Mouse (Mus musculus) thymus, postnatal 36 days (tissue): ENCODE measurements at regions not wholly inside any gene's neighbourhood (a gene's known extent, or its start where the extent isn't known, plus 50 kb on each side); places are given as distances from the start of the nearest gene placed in this dataset.
"Not testable (repeated sequence)": the region's sequence is repeated elsewhere in the genome, so short reads cannot be mapped to it uniquely, and the experiment has no call there.

Experiments
- DNase-seq, 2 experiments: peaks; one replicate each; pipeline ENCODE4 v3.0.0; 2022; ENCODE audit warnings: mixed read lengths in 2 of 2

DNA sequence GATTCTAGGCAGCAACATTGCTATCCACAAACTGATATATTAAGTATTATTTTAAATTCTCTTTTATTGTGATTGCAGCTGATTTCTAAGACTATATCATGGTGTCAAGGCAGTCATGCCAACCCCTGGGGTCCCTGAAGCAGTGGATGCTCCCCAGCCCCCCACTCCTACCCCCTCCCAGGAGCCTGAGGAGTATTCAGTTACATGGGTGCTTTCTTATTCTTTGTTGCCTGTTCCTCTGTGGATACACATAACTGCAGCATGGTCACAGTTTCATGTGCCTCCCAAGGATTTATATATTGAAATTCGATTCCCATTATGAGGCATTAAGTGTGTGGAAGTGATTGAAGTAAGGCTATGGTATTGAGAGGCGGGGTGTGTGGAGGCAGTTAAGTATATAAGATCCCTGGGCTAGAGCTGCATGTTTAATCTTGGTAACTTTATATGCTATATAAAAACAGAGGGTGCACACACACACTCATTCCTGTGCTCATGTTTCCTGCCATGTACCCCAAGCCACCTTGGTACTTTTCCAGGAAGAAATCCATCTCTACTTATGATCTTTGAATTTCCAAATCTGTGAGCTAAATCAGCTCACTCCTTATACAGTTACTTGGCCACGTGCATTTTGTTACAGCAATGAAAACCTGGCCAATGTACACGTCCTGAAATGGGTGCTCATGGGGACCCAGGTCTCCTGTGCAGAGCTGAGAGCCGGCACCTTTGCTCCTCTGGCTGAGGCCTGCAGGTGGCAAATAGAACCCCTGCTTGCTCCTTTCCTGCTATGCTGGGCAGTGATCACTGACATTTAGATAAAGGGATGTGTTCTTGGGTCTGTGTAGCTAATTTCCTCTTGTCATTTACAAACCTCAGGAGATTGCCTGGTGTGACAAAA, 259.0 kb downstream of the Nek10 start:
- peak; percentile 23 for DNase-seq

DNA sequence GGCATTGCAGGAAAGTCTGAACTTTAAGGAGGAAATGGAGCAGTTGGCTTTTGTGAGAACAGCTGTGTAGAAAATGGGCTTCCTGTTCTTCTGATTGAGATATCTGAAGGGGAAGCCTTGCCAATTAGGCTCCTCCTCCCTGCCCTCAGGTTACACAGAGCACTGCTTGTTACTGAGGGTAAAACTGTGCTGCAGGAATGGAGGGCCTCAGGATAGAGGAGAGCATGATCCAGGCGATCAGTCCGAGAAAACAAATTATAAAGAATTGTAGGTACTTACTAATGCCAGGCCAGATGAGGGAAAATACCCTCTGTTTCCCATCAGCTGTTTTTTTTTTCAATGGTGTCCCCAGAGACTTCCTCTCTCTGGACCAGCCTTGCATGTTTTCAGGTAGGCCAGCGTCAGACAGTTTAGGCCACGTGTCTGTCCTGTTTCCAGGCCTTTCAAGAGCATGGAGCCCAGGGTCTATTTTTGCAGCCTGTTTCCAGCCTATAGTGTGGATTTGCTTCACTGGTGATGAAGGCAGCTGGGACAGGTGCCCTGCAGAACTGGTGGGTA, 259.7 kb downstream of the Nek10 start:
- DNase-seq = peak; percentile 23 to 52

DNA sequence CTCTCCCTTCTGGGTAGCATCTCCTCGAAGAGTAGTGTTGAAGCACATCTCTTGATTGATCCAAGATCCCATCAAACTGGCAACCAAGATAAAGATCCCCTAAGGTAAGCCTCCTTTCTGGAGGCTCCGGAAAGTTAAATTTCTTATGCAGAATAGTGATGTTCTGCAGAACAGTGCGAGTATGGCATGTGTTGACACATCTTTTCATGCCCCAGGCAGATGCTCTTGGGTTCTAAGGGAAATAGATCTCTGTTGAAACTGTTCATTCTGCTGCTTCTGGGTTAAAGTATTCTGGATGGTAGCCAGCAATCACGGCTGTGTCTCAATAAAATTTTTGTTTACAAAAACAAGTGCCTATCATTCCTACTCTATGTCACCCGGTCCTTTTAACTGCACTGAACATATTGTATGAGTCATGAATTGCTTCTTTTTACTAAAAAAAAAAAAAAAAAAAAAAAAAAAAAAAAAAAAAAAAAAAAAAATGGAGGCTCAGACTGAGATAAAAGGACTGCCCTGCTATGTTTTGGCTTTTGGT, 261.8 kb downstream of the Nek10 start:
- no peak for DNase-seq

DNA sequence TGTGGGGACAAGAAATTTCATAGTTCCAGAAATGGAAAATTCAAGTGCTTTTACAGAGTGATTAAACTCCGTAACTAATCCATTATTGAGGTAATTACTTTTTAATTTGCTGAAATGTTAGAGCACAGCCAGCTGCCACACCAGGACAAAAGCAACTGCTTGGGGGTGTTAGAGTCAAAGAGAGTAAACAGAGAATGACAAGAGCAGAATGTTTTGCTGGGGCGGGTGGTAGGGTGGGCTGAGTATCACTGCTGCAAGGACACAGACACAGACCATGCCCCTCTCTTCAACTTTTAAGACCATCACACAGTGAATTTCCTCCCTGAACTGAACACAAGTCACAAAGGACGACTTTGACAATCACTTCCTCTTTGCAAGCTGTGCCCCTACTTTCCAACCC, 272.7 kb downstream of the Nek10 start:
- no peak for DNase-seq

DNA sequence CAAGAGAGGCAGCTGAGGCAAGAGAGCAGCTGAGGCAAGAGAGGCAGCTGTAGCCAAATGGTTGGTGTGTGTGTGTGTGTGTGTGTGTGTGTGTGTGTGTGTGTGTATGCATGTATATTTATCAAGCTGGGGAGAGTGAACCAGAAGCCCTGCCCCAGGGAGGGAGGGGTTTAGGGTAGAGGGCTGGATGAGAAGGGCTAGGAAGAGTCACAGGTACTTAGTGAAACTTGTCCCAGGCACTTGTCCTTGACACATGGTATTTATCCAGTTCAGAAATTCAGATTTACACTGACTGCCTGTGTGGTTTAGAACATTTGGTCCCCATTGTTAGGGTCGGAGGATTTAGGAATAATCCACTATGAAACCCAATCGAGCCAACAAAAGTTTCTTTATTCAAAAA, 279.7 kb downstream of the Nek10 start:
- peak in 1 of 2 experiments; percentile 22 for DNase-seq

DNA sequence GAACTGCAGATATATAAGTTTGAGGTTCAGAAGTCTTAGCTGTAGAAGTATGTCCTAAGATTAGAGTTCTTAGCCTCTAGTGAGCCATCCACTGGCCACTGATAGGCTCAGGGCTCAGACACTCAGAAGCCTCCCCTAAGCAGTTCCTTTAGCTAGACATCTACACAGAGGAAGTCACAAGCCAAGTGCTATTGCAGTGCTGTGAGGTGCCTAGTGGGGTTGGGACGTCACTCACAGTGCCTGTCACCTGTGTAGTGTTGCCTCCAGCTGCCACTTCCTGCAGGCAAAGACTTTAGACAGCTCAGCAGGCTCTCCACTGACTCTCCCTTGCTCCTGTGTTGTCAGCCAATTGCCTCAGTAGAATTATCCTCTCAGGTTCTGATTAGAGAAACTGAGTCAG, 280.6 kb downstream of the Nek10 start:
- peak; percentile 69 to 82 for DNase-seq

DNA sequence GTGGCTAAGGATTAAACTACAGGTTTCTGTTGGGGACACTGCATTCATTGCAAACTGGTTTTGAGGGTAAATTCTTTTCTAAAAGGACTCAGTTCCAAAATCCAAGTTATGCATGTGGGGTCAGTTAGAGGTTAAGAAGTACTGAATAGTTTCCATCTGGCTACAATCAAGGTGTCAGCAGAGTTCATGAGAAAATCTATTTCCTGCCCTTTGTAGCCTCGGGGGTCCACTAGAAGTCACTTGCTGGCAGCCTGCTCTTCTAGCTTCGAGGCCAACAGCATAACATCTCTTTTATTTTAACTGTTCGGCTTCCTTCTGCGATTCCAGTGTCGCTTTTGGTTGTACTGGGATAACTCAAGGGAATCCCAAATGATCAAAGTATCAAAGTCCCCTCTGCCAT, 283.8 kb downstream of the Nek10 start:
- no peak for DNase-seq

DNA sequence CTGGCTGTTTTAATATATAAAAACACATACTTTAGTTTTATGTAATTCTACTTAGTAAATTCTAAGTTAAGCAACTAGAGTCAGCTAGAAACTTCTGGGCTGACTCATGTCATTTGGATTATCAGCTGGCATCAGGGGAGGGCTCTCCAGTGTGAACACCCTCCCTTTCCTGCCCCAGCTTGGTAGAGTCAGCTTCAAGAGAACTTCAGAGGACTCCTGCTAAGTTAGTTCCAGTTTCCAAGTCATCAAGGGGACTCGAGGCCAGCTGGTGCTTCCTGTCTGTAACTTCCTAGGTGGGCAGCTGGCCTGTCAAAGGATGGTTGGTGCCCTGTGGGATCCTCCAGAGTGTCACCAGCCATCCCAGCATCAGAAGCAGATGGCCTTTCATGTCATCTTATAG, 293.6 kb downstream of the Nek10 start:
- DNase-seq = no peak

DNA sequence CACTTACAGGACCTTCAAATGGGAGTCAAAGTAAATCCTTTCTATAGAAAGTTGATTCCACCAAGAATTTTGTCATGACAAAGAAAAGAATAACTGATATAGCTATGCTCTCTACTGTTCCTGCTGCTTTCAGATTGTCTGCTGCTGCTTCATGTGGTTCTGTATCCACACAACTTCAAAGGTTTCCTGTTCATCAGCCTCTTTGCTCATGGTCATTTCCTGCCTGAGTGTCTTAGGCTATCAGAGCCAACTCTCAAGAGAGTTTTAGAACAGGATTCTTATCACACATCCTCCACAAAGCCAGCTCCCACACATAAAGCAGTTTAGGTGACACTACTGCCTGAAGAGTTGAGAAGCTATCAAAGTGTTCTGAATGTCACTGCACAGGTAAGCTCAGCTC, 296.7 kb downstream of the Nek10 start:
- DNase-seq = no peak

DNA sequence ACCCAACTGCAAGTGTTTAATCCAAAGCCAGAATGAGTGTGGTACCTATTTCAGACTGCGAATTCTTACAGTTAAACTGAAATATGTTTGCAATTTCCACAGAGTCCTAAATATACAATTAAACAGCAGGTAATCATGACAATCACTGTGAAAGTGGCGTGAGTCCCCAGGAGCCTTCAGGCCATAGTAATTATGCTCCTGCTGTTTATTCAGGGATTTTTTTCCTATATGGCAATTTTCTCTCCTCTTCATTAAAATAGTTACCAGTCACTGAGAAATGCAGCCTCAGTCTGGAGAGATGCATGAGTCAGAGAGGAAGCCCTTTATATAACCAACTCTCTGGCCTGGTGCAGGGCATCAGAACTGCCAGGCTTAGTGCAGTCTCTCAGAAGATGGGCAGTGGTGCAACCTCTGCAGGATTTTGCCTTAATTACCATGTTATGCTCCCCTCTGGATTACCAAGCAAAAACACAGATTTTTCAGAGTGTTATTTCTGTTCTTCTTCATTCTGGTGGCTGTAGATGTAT, 304.6 kb downstream of the Nek10 start:
- DNase-seq = no peak

DNA sequence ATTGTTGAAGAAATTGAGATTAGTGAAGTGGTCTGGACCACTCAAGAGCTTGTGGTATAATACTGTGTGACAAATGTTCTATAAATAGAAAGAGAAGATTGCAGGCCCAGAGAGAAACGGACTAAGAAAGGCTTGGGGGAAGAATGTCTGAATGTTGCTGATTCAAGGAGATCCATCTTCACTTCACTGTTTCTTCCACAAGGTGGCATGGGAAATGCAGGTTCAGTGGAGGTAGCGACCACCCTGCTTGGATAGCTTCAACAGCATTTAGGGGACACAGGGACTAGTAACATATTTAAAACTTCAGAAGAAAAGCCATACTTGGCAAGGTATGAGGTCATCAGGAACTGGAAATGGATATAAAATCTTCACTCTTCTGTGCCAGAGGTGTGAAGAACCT, 316.5 kb downstream of the Nek10 start:
- DNase-seq = no peak

DNA sequence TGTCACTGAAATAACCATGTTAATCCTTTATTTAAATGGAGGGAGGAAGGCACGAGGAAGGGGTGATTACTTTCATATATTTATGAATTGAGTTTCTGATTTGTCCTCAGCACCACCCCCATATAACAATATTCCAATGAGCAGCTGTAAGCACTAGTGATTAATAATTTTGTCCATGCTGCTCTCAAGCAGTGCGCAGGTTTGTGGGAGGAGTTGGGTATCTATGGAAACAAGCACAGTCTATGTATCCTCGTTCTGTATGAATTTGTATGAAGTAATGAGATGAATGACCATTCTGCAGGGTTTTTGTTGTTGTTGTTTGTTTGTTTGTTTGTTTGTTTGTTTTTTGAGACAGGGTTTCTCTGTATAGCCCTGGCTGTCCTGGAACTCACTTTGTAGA, 310.6 kb downstream of the Lrrc3b start:
- no peak for DNase-seq

DNA sequence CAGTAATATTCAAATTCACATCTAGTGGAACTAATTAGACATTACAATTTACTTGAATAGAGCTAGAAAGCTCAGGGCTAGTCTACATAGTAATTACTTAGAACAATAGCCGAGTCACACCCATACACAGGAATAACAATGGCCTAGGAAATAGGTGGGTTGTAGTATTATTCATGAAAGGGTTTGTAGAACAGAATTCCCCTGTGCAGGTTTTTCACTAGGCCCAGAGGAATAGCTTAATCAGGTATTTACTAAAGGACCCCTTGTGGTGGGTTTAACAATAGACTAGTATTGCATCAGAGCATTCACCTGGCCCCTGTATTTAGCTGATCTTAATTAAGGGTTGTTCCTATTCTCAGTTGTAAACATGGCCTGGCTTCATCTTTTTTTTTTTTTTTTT, 297.9 kb downstream of the Lrrc3b start:
- not testable (repeated sequence) for DNase-seq

DNA sequence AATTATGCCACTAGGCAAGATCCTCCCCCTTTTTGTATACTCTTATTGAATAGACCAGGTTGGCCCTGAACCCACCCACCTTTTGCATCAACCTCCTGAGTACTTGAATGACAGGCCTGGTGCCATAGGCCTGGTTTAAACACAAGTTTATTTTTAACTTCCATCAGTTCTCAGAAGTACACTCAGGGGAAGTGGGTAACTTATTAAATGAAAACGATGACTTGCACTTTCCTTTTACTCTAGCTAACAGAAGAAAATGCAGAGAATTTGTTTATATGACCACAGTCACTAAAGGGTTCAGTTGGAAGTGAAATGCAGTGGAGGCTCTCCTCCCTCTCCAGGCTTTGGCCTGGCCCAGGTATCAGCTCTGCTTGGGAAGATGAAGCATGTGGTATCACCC, 295.9 kb downstream of the Lrrc3b start:
- DNase-seq = no peak

DNA sequence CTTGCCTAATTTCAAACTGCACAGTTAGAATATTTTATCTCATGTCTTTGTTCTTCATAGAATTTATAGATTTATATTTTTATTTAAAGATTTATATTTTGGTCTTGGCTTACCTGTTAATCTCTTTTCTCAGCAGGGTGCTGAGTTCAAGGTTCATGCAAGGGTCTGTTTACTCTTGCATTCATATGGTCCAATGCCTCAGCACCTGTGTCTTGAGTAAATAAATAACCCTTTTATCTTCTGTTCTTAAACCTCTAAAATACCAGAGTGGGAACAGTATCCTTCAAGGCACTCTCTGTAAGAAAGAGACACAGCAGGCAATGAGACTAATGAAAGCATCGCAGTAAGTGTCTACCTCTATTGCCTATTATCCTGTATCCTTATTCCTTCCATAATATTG, 290.3 kb downstream of the Lrrc3b start:
- no peak for DNase-seq
